Mouse (Mus musculus) midbrain, embryonic 16.5 days (tissue): ENCODE results near the gene Acvr2a. TPM values are rescaled to one million over a fixed set of nuclear protein-coding genes. Genes with fewer than 3 reads are reported as not detected.
"Not testable (repeated sequence)": the region's sequence is repeated elsewhere in the genome, so short reads cannot be mapped to it uniquely, and the experiment has no call there.

ENCODE experiments used
- ATAC-seq: fragments of 200-750 bp; cut with Nextera tagmentation; 2 replicates; pipeline ENCODE4 v1.8.0; 2017; ENCODE audit warnings: moderate TSS enrichment
- H3K27ac ChIP-seq: fragments of 300-500 bp; sonication (generic); 2 replicates; pipeline ENCODE4 v1.5.1; 2014; ENCODE audit warnings: mild to moderate bottlenecking, low read length, mixed read lengths
- H3K27me3 ChIP-seq: fragments of 300-500 bp; sonication (generic); 2 replicates; pipeline ENCODE4 v1.6.1; 2014; ENCODE audit warnings: low read depth, low read length, mixed read lengths; ENCODE audit not compliant: control insufficient read depth, insufficient read depth
- H3K36me3 ChIP-seq: fragments of 300-500 bp; sonication (generic); 2 replicates; pipeline ENCODE4 v1.6.1; 2014; ENCODE audit warnings: mild to moderate bottlenecking, low read length, moderate library complexity, mixed read lengths; ENCODE audit not compliant: control insufficient read depth, insufficient read depth
- H3K4me1 ChIP-seq: fragments of 300-500 bp; sonication (generic); 2 replicates; pipeline ENCODE4 v1.6.1; 2014; ENCODE audit warnings: mild to moderate bottlenecking, low read length, mixed read lengths; ENCODE audit not compliant: control insufficient read depth, insufficient read depth
- H3K4me2 ChIP-seq: fragments of 300-500 bp; sonication (generic); 2 replicates; pipeline ENCODE4 v1.6.1; 2014; ENCODE audit warnings: mild to moderate bottlenecking, low read length, mixed read lengths
- H3K4me3 ChIP-seq: fragments of 300-500 bp; sonication (generic); 2 replicates; pipeline ENCODE4 v1.5.1; 2014; ENCODE audit warnings: low read depth, mild to moderate bottlenecking, low read length, moderate library complexity, mixed read lengths
- H3K9ac ChIP-seq: fragments of 300-500 bp; sonication (generic); 2 replicates; pipeline ENCODE4 v1.6.1; 2014; ENCODE audit warnings: low read depth, low read length, mixed read lengths
- H3K9me3 ChIP-seq: fragments of 300-500 bp; sonication (generic); replicated peaks from 2 replicates; pipeline ENCODE4 v1.6.1; 2014; ENCODE audit warnings: mild to moderate bottlenecking, low read length, mixed read lengths; ENCODE audit not compliant: control insufficient read depth, poor library complexity, severe bottlenecking
- WGBS: fragments of 180-500 bp; shearing (Covaris S2); extraction: QIAGEN DNeasy Blood & Tissue Kit; methylation state at CpG from one replicate; pipeline ENCODE4 v1.1.7; 2014; 5-methylcytosine and 5-hydroxymethylcytosine counted together
- polyA plus RNA-seq: library from polyadenylated mRNA; unstranded; fragments of >200 nt; fragmentation: Nextera tagmentation; extraction: Ambion mirVana; gene quantifications from 2 replicates; pipeline ENCODE4 v1.2.1, GENCODE M21; 2015

The Acvr2a gene
- polyA plus RNA-seq, 1 experiment from 2014 or later = 45.7 TPM

DNA sequence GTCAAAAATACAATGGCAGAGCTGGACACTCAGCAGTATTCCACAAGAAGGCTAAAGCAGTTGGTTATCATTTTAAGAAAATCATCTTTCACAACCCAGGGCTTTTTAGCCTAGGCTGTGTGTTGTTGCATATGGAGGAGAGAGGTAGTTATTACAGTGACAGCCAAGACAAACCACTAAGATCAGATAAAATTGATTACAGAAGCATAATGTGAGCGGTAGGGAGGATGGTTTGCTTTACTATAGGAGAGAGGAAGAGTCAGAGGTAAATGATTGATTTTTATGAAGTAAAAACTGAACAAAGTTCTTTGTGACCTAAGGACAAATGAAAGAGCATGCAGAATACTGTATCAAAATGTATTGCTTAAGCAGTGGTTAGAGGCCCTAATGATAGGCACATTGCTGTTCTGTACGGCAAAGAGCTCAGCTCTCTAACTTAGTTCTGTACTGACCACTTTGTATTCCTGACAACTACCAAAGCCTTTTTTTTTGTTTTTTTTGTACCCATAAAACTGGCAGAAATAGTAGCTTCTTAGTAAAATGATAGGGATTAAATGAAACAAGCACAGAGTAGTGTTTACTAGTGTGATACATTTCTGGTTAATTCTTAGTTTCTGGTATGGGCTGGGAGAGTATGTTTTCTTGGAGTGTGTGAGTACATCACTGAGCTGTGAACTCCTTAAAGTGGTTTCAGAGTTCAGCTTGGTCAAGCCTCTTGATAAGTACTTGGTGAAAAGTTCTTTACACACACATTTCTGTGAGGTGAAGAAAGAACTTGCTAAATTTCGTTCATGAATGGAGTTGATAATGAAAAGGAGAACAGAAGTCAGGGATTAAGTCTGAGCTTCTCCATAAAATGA, 27.9 kb downstream of the Acvr2a start:
- Histone ChIP-seq H3K4me1 (peaks cover 4% of the 10 kb centered on the region), H3K4me3 (no peak overlapping the region), H3K9me3 (no peaks in the 10 kb centered on the region), H3K4me2 (no peak overlapping the region), H3K36me3 (no peaks in the 10 kb centered on the region), H3K27ac (no peak overlapping the region), H3K27me3 (no peaks in the 10 kb centered on the region), H3K9ac (no peak overlapping the region)
- no peak for ATAC-seq
- 83% methylated on average over 3 of the region's 3 CpGs for WGBS

- Histone ChIP-seq H3K4me2 (no peak overlapping the region), H3K4me1 (no peaks in the 10 kb centered on the region), H3K36me3 (no peaks in the 10 kb centered on the region), H3K9ac (no peak overlapping the region), H3K9me3 (no peaks in the 10 kb centered on the region), H3K27me3 (no peaks in the 10 kb centered on the region), H3K27ac (no peak overlapping the region), H3K4me3 (no peak overlapping the region)
- ATAC-seq = no peak
- 68% methylated on average over 2 of the region's 2 CpGs for WGBS
These were observed 32.9 kb downstream of the Acvr2a start for GRCm38 (mm10) chr2:48846689-48847398.

- not testable (repeated sequence) for H3K9me3 ChIP-seq, H3K4me2 ChIP-seq, H3K27ac ChIP-seq, H3K27me3 ChIP-seq, ATAC-seq, H3K36me3 ChIP-seq, H3K9ac ChIP-seq, H3K4me1 ChIP-seq, H3K4me3 ChIP-seq
- WGBS = 95% methylated on average over 6 of the region's 6 CpGs
These were observed 51.7 kb downstream of the Acvr2a start for GRCm38 (mm10) chr2:48865596-48865995.

- H3K27me3 ChIP-seq = no peaks in the 10 kb centered on the region
- no peak overlapping the region for H3K27ac ChIP-seq
- 86% methylated on average over 5 of the region's 5 CpGs for WGBS
- H3K9me3 ChIP-seq = no peaks in the 10 kb centered on the region
- H3K36me3 ChIP-seq = no peaks in the 10 kb centered on the region
- no peak for ATAC-seq
- H3K4me2 ChIP-seq = no peak overlapping the region
- no peak overlapping the region for H3K4me3 ChIP-seq
- H3K4me1 ChIP-seq = no peaks in the 10 kb centered on the region
- H3K9ac ChIP-seq = no peak overlapping the region
These were observed 54.4 kb downstream of the Acvr2a start for GRCm38 (mm10) chr2:48868199-48868913.

GRCm38 (mm10) chr2:48885945-48886344, 72.0 kb downstream of the Acvr2a start:
- Histone ChIP-seq H3K9me3 (no peaks in the 10 kb centered on the region), H3K4me2 (no peak overlapping the region), H3K4me1 (no peaks in the 10 kb centered on the region; the same call in 1 of the 2 replicates), H3K4me3 (no peak overlapping the region), H3K27me3 (no peaks in the 10 kb centered on the region), H3K9ac (no peak overlapping the region), H3K36me3 (no peaks in the 10 kb centered on the region), H3K27ac (no peak overlapping the region)
- ATAC-seq = peak; percentile 55; the same call in 1 of the 2 replicates

- no peaks in the 10 kb centered on the region for H3K9me3 ChIP-seq
- H3K4me2 ChIP-seq = no peak overlapping the region
- no peak overlapping the region for H3K4me3 ChIP-seq
- WGBS = 86% methylated on average over 3 of the region's 3 CpGs
- H3K4me1 ChIP-seq = no peaks in the 10 kb centered on the region
- H3K27ac ChIP-seq = no peak overlapping the region
- H3K27me3 ChIP-seq = no peaks in the 10 kb centered on the region
- H3K9ac ChIP-seq = no peak overlapping the region
- ATAC-seq = no peak
- peaks cover 6% of the 10 kb centered on the region for H3K36me3 ChIP-seq
These were observed 81.3 kb downstream of the Acvr2a start for GRCm38 (mm10) chr2:48895186-48895585.

- WGBS = 58% methylated on average over 2 of the region's 2 CpGs
- Histone ChIP-seq H3K27ac (no peak overlapping the region), H3K4me3 (no peak overlapping the region), H3K9ac (no peak overlapping the region), H3K9me3 (no peaks in the 10 kb centered on the region), H3K4me2 (no peak overlapping the region), H3K27me3 (no peaks in the 10 kb centered on the region), H3K4me1 (no peaks in the 10 kb centered on the region), H3K36me3 (0 out of 2 replicates have a peak, but pooled peaks cover 9% of the 10 kb centered on the region)
- ATAC-seq = no peak
These were observed 95.0 kb downstream of the Acvr2a start for GRCm38 (mm10) chr2:48908866-48909265.

DNA sequence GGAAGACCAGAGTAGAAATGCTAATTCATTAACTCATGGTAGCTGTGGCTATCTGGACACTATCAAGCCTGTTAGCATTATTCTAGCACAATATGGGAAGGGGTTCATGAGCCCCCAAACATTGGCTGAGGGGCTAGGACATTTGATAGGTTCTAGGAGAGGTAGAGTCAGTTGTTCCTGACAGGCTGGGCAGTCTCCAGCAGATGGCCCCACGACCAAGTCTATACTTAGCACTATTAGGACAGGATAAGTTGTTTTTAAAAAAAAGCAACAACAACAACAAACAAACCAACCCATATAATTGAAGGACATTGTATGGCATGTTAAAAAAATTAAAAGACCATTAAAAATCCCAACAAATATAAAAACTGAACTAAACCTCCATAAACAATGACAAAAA, 100.3 kb downstream of the Acvr2a start:
- Histone ChIP-seq H3K27ac (no peak overlapping the region), H3K4me3 (no peak overlapping the region), H3K36me3 (peaks cover 7% of the 10 kb centered on the region), H3K9me3 (no peaks in the 10 kb centered on the region), H3K4me2 (no peak overlapping the region), H3K4me1 (no peaks in the 10 kb centered on the region), H3K9ac (no peak overlapping the region), H3K27me3 (no peaks in the 10 kb centered on the region)
- no peak for ATAC-seq
- 89% methylated on average over 1 of the region's 1 CpGs for WGBS

GRCm38 (mm10) chr2:48915832-48916231, 101.9 kb downstream of the Acvr2a start:
- Histone ChIP-seq H3K4me2 (no peak overlapping the region), H3K4me1 (no peaks in the 10 kb centered on the region), H3K9me3 (no peaks in the 10 kb centered on the region), H3K9ac (no peak overlapping the region), H3K27ac (no peak overlapping the region), H3K27me3 (no peaks in the 10 kb centered on the region), H3K36me3 (peaks cover 7% of the 10 kb centered on the region), H3K4me3 (no peak overlapping the region)
- no peak for ATAC-seq
